Mouse (Mus musculus) C2C12 (cell line): ENCODE measurements at regions not wholly inside any gene's neighbourhood (a gene's known extent, or its start where the extent isn't known, plus 50 kb on each side); places are given as distances from the start of the nearest gene placed in this dataset.

Source experiments
- CEBPB ChIP-seq: IDR thresholded peaks from one replicate; pipeline ENCODE4 v1.6.1; 2011; ENCODE audit warnings: low read depth, mild to moderate bottlenecking, control low read depth, moderate library complexity
- CTCF ChIP-seq: IDR thresholded peaks from one replicate; pipeline ENCODE4 v1.5.1; 2011; ENCODE audit not compliant: control insufficient read depth, insufficient read depth, insufficient read length
- USF1 ChIP-seq: IDR thresholded peaks from one replicate; pipeline ENCODE4 v1.6.1; 2011; ENCODE audit warnings: low read depth, mild to moderate bottlenecking, control low read depth, moderate library complexity

DNA sequence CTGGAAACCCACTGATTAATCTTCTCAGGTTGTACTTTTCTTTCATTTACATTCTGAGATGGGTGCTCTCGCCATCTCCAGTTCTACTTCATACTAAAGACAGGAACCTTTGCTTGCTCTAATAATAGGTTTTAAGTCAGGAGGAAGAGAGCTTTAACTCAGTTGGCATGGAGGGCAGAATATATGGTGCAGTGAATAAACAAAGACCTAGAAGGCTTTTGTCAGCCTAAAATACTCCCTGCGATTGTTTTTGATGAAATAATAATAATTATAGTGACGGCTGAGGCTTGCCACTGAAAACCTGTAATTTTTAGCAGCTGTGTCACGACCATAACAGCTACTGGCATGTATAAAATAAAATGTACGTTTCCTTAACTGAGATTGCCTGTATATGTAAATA lies 327.9 kb upstream of the Cwc22 start:
- no peak for TF ChIP-seq CTCF
- no peak for TF ChIP-seq CEBPB
- TF ChIP-seq USF1, result no peak
